Mouse (Mus musculus) neural tube, embryonic 12.5 days (tissue): Measurements from ENCODE around the gene 1700022I11Rik. TPM values are rescaled to one million over a fixed set of nuclear protein-coding genes. Genes with fewer than 3 reads are reported as not detected.

Source experiments
- ATAC-seq: fragments of 200-750 bp; cut with Nextera tagmentation; 2 replicates; pipeline ENCODE4 v1.8.0; 2017; ENCODE audit warnings: low read depth, mild to moderate bottlenecking, moderate TSS enrichment, moderate library complexity; ENCODE audit not compliant: low FRiP score
- H3K27ac ChIP-seq: fragments of 300-500 bp; sonication (generic); 2 replicates; pipeline ENCODE4 v1.5.1; 2016
- H3K27me3 ChIP-seq: fragments of 300-500 bp; sonication (generic); replicated peaks from 2 replicates; pipeline ENCODE4 v1.6.1; 2016; ENCODE audit warnings: mild to moderate bottlenecking
- H3K36me3 ChIP-seq: fragments of 300-500 bp; sonication (generic); 2 replicates; pipeline ENCODE4 v1.6.1; 2016; ENCODE audit warnings: mild to moderate bottlenecking
- H3K4me1 ChIP-seq: fragments of 300-500 bp; sonication (generic); 2 replicates; pipeline ENCODE4 v1.6.1; 2016
- H3K4me2 ChIP-seq: fragments of 300-500 bp; sonication (generic); replicated peaks from 2 replicates; pipeline ENCODE4 v1.6.1; 2016; ENCODE audit warnings: mild to moderate bottlenecking
- H3K4me3 ChIP-seq: fragments of 300-500 bp; sonication (generic); 2 replicates; pipeline ENCODE4 v1.5.1; 2016
- H3K9ac ChIP-seq: fragments of 300-500 bp; sonication (generic); 2 replicates; pipeline ENCODE4 v1.6.1; 2016; ENCODE audit warnings: mild to moderate bottlenecking
- H3K9me3 ChIP-seq: fragments of 300-500 bp; sonication (generic); 2 replicates; pipeline ENCODE4 v1.6.1; 2016; ENCODE audit warnings: mild to moderate bottlenecking
- WGBS: fragments of 180-500 bp; shearing (Covaris S2); methylation state at CpG from one replicate; pipeline ENCODE4 v1.1.7; 2016; 5-methylcytosine and 5-hydroxymethylcytosine counted together
- polyA plus RNA-seq: library from polyadenylated mRNA; unstranded; fragments of >200 nt; fragmentation: Nextera tagmentation; extraction: Ambion mirVana; gene quantifications from 2 replicates; pipeline ENCODE4 v1.2.1, GENCODE M21; 2016

The 1700022I11Rik gene
- polyA plus RNA-seq, 1 experiment from 2014 or later: 0.93 TPM

DNA sequence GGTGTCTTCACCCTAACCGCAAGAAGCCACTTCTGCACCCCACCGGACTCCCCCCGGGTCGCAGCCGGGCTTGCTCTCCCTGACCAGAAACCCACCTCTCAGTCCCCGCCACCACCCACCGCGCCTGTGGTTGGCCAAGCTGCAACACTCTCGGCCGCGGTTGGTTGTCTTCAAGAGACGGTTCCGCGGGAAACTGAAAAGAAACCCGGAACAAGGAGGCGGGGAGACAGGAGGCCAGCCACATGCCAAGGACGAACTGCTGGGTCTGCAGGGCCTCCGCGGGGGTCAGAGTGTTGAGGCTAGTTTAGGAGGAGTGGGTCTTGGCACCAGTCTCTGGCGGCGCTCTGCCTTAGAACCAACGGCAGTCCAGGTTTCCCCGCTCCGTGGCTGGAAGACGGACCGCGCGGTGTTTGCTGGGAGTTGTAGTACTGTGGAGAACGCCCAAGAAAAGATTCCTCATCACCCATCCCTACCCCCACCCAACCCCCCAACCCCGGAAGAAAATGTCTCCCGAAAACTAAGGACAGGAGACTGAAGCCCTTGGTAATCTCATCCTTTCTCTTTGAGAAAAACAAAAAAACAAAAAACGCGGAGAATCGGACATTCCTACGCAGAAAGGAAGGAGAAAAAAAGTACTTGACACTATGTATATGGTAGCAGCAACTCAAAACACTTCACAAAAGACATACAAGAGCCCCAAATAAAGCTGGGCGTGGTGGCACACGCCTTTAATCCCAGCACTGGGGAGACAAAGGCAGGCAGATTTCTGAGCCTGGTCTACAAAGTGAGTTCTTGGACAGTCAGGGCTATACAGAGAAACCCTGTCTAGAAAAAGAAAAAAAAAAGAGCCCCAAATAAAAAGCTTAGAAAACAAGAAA, 41.0 kb downstream of the 1700022I11Rik start, which contains the start of gene Fancg:
TSS of gene Fancg (minus strand) at position 346 of the 878 bp plus-strand sequence.
- peak; percentile 95 for ATAC-seq
- Histone ChIP-seq H3K36me3 (peaks cover 7% of the 10 kb centered on the region; the same call in 1 of the 2 replicates), H3K4me1 (peaks cover 12% of the 10 kb centered on the region), H3K9me3 (no peaks in the 10 kb centered on the region), H3K4me2 (peak within 1 kb of the TSS; percentile 69), H3K27me3 (no peaks in the 10 kb centered on the region), H3K27ac (no peak within 1 kb of the TSS), H3K4me3 (peak within 1 kb of the TSS; percentile 65), H3K9ac (peak within 1 kb of the TSS; percentile 58)
- WGBS: 2% methylated on average over 37 of the region's 37 CpGs

DNA sequence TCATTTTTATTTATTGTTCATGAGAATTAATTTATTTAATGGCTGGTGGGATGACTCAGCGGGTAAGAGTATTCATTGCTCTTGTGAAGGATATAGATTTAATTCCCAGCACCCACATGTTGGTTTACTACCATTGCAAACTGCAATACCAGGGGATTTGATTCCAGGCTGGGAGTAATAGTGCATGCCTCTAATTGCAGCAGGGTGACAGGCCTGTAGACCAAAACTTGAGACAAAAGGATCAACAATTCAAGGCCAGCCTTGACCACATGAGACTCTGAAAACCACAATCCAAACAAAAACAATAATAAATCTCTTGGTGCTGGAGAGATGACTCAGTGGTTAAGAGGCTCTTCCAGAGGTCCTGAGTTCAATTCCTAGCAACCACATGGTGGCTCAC, 42.7 kb downstream of the 1700022I11Rik start:
- 100% methylated on average over 1 of the region's 1 CpGs for WGBS
- no peak for ATAC-seq
- no peak overlapping the region for H3K9ac ChIP-seq
- H3K27me3 ChIP-seq: no peaks in the 10 kb centered on the region
- no peak overlapping the region for H3K4me2 ChIP-seq
- H3K4me3 ChIP-seq: no peak overlapping the region
- no peak overlapping the region for H3K27ac ChIP-seq
- H3K9me3 ChIP-seq: no peaks in the 10 kb centered on the region
- peaks cover 6% of the 10 kb centered on the region; the same call in 1 of the 2 replicates for H3K36me3 ChIP-seq
- peaks cover 12% of the 10 kb centered on the region for H3K4me1 ChIP-seq

DNA sequence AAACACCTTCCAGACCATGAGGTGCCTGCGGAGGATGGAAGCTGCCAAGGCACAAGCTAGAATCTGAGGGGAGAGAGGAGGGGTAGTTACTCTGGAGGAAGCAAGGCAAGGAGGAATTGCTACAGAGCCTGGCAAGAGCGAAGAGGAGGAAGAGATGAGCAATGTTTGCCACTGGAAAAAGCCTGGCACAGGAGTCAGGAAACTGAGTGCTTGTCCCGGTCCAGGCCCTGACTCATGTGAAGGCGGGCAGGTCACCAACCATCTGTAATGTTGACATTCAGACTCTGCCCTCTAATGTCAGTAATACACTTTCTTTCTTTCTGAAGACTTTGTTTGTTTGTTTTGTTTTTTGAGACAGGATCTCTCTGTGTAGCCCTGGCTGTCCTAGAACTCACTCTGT, 48.8 kb downstream of the 1700022I11Rik start:
- Histone ChIP-seq H3K36me3 (peaks cover 62% of the 10 kb centered on the region), H3K27ac (no peak overlapping the region), H3K9me3 (no peaks in the 10 kb centered on the region), H3K27me3 (no peaks in the 10 kb centered on the region), H3K4me3 (no peak overlapping the region), H3K4me1 (no peaks in the 10 kb centered on the region), H3K4me2 (no peak overlapping the region), H3K9ac (no peak overlapping the region)
- 90% methylated on average over 4 of the region's 4 CpGs for WGBS
- no peak for ATAC-seq

DNA sequence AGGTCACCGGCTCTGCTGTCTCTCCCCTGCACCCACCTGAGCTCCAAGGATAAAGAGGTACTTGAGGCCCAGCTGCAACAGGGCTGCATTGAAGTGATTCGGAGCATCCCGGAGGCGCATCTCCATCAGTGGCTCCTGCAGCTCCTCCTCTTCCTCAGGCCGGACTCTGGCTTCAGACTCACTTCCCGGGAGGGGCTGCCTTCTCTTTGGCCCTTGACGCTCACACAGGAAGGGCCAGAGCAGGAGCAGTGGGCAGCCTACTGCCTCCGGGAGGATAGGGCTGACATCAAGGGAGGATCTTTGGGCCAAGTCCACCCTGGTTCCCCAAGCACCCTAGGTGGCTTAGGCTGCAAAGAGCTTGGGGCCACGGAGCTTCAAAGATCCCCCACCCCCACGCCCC, 49.8 kb downstream of the 1700022I11Rik start:
- no peak for ATAC-seq
- 94% methylated on average over 10 of the region's 10 CpGs for WGBS
- Histone ChIP-seq H3K4me1 (0 out of 2 replicates have a peak, but pooled peaks cover 3% of the 10 kb centered on the region), H3K9me3 (no peaks in the 10 kb centered on the region), H3K36me3 (peaks cover 67% of the 10 kb centered on the region), H3K4me3 (no peak overlapping the region), H3K4me2 (no peak overlapping the region), H3K27me3 (no peaks in the 10 kb centered on the region), H3K9ac (no peak overlapping the region), H3K27ac (no peak overlapping the region)

DNA sequence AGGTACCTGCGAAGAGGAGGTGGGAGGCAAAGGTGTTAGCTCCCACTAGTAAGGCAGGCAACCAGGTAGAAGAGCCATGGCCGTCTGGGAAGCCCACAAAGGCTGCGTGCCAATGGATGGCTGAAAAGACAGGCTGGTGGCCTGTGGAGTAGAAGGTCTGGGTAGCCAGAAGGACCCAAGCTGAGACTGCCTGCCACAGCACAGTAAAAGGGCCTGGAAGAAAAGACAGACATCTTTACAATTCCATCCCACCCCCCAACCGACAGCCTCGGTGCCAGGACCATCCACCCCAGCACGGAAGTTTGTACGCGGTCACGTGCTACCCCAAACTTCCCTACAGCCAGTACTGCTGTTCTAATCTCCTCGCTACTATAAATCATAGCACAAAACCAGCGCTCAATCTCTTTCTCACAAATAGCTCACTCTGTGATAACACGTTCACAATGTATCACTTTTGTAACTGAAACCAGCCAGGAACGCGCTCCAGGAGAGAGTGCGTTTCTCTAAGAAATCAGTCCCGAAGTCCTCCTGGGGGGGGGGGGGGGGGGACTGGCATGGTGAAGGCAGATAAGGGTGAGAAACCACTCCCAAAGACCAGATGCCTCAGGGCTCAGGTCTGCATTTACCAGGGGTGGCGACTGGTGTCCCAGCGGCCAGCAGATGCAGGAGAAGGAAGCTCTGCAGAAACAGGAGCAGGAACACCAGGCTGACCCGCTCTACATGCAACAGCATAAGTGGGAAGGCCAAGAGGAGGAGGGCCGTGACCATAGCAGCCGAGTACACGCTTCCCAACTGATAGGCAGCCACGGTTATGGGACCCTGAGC, 50.4 kb downstream of the 1700022I11Rik start:
- Histone ChIP-seq H3K9ac (no peak overlapping the region), H3K4me3 (no peak overlapping the region), H3K4me2 (no peak overlapping the region), H3K9me3 (no peaks in the 10 kb centered on the region), H3K27ac (no peak overlapping the region), H3K27me3 (no peaks in the 10 kb centered on the region), H3K4me1 (peaks cover 8% of the 10 kb centered on the region), H3K36me3 (peaks cover 67% of the 10 kb centered on the region)
- no peak for ATAC-seq
- 94% methylated on average over 23 of the region's 23 CpGs for WGBS

DNA sequence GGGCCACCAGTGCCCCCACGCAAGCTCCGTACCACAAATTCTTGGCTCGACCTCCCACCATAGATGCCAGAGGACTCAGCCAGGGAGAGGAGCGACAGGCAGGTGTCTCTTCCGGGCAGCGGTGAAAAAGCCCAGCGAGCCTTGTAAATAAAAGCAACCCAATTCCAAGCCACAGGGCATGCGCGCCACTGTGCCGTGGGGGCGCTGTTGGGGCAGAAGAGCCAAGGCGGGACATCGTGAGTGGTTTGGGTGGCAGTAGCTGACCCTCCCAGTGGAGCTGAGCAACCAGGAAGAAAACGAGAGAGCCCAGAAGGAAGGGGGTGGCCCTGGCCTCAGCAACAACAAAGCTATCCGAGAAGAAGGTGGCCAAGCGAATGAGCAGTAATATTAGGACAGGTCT, 51.5 kb downstream of the 1700022I11Rik start:
- WGBS: 87% methylated on average over 16 of the region's 16 CpGs
- H3K27me3 ChIP-seq: no peaks in the 10 kb centered on the region
- no peak overlapping the region for H3K4me3 ChIP-seq
- ATAC-seq: no peak
- H3K9me3 ChIP-seq: no peaks in the 10 kb centered on the region
- H3K36me3 ChIP-seq: peaks cover 64% of the 10 kb centered on the region
- H3K27ac ChIP-seq: no peak overlapping the region
- H3K9ac ChIP-seq: peak overlapping the region; percentile 5; the same call in 1 of the 2 replicates
- H3K4me2 ChIP-seq: no peak overlapping the region
- peaks cover 12% of the 10 kb centered on the region for H3K4me1 ChIP-seq

DNA sequence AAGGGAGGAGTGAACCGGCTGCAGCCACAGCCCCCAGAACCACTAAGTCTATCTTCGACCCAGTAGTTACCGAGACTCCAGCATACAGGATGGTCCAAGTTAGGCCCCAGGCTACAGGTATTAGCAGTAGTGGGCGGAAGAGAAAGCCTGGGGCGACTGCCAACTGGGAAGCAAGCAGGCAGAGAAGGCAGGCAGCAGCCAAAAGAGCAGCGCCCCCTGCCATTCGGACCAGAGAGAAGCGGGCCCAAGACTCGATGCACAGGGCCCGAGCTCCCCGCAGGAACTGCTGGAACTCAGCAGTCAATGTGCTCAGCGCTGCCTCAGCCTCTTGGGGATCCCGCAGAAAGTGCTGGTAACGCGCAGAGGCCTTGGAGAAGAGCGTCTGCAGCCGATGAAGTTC, 51.9 kb downstream of the 1700022I11Rik start:
- no peaks in the 10 kb centered on the region for H3K9me3 ChIP-seq
- H3K4me1 ChIP-seq: peaks cover 12% of the 10 kb centered on the region
- H3K4me2 ChIP-seq: no peak overlapping the region
- no peaks in the 10 kb centered on the region for H3K27me3 ChIP-seq
- H3K4me3 ChIP-seq: no peak overlapping the region
- H3K9ac ChIP-seq: no peak overlapping the region
- H3K36me3 ChIP-seq: peaks cover 61% of the 10 kb centered on the region
- H3K27ac ChIP-seq: no peak overlapping the region
- 76% methylated on average over 17 of the region's 17 CpGs for WGBS
- no peak for ATAC-seq

DNA sequence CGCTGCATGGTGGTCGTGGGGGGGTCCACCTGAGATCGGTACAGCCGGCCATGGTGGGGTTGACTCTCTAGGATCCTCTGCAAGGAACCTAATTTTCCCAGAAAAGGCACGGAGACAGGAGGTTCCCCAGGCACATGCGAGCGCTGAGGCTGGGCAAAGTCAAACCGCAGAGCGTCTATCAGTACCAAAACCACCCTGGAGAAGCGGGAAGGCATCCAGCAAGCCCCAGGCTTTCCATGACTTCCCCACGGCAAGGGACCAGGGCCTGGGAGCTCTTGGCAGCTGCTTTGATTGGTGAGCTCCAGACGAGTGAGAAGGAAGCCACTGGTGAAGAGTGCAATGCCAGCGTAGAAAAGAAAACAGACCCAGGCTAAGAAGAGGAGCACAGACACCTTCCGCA, 55.3 kb downstream of the 1700022I11Rik start:
- Histone ChIP-seq H3K27me3 (no peaks in the 10 kb centered on the region), H3K4me3 (peak overlapping the region; percentile 61), H3K9ac (peak overlapping the region; percentile 58), H3K4me1 (peaks cover 12% of the 10 kb centered on the region), H3K27ac (no peak overlapping the region), H3K36me3 (peaks cover 67% of the 10 kb centered on the region), H3K9me3 (no peaks in the 10 kb centered on the region), H3K4me2 (peak overlapping the region; percentile 77)
- WGBS: 83% methylated on average over 14 of the region's 14 CpGs
- ATAC-seq: no peak

DNA sequence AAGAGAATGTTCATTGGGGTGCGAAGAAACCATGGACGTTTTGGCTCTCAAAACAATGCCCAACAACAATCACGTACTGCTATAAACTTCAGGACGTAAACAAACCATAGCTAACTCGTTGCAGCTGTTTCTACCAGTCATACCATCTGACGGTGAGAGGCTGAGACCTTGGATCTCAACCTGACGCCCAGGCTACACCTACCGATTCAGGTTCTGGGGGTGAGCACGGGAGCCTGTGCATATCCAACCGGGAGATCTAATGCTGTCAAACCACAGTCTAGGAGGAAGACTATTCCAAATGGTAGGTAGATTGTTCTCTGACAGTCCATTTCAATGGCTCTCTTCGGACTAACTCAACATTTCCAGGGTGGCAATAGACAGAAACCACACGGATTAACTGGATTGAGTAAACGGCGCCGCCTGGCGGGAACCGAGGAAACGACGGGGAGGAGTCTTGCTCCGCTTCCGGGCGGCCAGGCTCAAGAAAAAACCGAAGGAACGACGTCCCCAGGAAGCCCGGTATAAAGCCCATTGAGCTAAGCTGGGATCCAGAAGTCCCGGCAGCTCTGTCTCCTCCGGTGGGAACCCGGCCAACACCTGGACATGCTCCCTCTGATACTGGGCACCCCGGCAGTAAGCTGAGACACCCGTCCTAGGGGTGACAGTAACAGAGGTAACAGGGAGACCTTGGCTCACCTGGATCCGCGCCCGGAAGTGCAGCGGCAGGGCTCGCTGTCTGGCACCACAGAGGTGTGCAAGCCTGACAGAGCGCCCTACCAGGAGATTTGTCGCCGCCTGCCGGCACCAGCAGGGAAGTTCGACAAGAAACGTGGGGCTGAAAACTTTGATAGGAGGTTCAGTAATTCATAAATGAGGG, 55.9 kb downstream of the 1700022I11Rik start, which contains the start of gene Pigo:
TSS of gene Pigo (minus strand) at position 736 of the 877 bp plus-strand sequence.
- Histone ChIP-seq H3K27ac (peak within 1 kb of the TSS; percentile 79), H3K4me1 (peaks cover 17% of the 10 kb centered on the region), H3K36me3 (peaks cover 62% of the 10 kb centered on the region), H3K4me2 (peak within 1 kb of the TSS; percentile 77), H3K27me3 (no peaks in the 10 kb centered on the region), H3K9me3 (no peaks in the 10 kb centered on the region), H3K4me3 (peak within 1 kb of the TSS; percentile 61), H3K9ac (peak within 1 kb of the TSS; percentile 58)
- peak; percentile 90 for ATAC-seq
- 8% methylated on average over 42 of the region's 42 CpGs for WGBS

DNA sequence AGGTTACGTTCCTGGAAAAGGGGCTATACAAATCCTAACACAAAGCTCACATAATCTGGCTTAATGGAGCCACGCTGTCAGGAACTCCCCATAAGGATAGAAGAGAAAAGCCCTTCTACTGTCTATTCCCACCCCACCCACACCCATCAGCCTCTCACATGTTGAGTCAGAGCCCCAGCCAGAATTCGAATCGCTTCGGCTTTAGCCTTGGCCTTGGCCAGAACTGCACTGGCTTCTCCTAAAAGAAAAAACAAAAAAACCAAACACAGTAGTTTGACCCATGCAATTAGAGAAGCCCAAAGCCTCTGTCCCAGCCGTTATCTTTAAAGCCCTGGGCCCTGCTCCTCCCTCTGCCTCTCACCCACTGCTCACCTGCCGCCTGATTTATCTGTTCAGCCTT, 59.7 kb downstream of the 1700022I11Rik start:
- Histone ChIP-seq H3K9ac (no peak overlapping the region), H3K27ac (no peak overlapping the region), H3K27me3 (no peaks in the 10 kb centered on the region), H3K4me1 (peaks cover 34% of the 10 kb centered on the region), H3K4me2 (no peak overlapping the region), H3K4me3 (no peak overlapping the region), H3K36me3 (peaks cover 48% of the 10 kb centered on the region), H3K9me3 (no peaks in the 10 kb centered on the region)
- 96% methylated on average over 7 of the region's 7 CpGs for WGBS
- ATAC-seq: no peak

DNA sequence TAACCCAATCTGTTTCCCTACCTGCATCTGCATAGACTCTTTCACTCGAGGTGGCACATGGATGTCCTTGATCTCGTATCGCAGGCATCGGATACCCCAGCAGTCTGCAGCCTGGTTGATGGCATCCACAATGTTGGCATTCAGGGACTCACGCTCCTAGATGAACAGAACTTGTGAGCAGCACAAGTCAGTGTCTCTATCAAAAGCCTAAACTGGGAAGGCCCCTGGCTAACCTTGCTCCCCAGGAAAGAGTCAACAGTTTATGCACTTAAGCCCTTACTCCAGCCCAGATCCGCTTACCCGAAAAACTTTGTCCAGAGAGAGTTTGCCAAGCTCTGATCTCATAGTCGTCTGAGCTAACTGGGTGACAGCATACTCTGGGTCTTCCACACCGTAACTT, 60.3 kb downstream of the 1700022I11Rik start:
- Histone ChIP-seq H3K4me1 (peaks cover 29% of the 10 kb centered on the region), H3K27me3 (no peaks in the 10 kb centered on the region), H3K9me3 (no peaks in the 10 kb centered on the region), H3K27ac (no peak overlapping the region), H3K4me3 (no peak overlapping the region), H3K9ac (no peak overlapping the region), H3K4me2 (peak overlapping the region; percentile 86; the same call in 1 of the 2 replicates), H3K36me3 (peaks cover 55% of the 10 kb centered on the region)
- WGBS: 94% methylated on average over 9 of the region's 9 CpGs
- ATAC-seq: no peak
